Mouse (Mus musculus) cortical plate, adult 2 months (tissue): ENCODE measurements at regions not wholly inside any gene's neighbourhood (a gene's known extent, or its start where the extent isn't known, plus 50 kb on each side); places are given as distances from the start of the nearest gene placed in this dataset.

ENCODE experiments used
- H3K27ac ChIP-seq: fragments of 200-500 bp; 2 replicates; pipeline ENCODE4 v1.5.1; 2012; ENCODE audit warnings: low read length, control low read depth, inconsistent platforms; ENCODE audit not compliant: insufficient read depth
- H3K4me1 ChIP-seq: fragments of 200-500 bp; 2 replicates; pipeline ENCODE4 v1.6.1; 2011; ENCODE audit warnings: low read length; ENCODE audit not compliant: control insufficient read depth, insufficient read depth
- H3K4me3 ChIP-seq: fragments of 200-500 bp; 2 replicates; pipeline ENCODE4 v1.5.1; 2011; ENCODE audit warnings: mild to moderate bottlenecking, low read length, control low read depth; ENCODE audit not compliant: insufficient read depth
- CTCF ChIP-seq: fragments of 200-500 bp; IDR thresholded peaks from 2 replicates; pipeline ENCODE4 v1.5.1; 2011; ENCODE audit warnings: mild to moderate bottlenecking, control low read depth, low read length; ENCODE audit not compliant: insufficient read depth; ENCODE audit errors: extremely low read depth
- POLR2A ChIP-seq: fragments of 200-500 bp; IDR thresholded peaks from 2 replicates; pipeline ENCODE4 v1.6.1; 2011; ENCODE audit warnings: mild to moderate bottlenecking, low read length, control low read depth; ENCODE audit not compliant: insufficient read depth; ENCODE audit errors: extremely low read depth

DNA sequence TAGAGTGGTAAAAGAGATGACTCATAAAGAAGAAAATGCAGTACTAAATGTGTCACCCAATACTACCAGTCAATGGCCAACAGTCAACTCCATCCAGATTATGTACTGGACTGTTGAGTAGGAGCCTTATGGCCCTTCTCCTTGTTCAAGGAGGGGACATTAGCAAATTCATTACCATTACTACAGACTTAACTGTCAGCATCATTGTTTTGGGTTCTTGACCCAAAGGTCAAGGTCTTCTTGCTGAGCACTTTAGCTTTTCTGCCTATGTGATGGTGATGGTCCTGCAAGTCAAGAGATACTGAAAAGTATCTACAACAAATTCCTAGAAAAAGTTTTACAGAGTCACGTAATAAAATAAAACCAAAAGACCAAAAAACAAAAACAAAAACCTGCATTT lies 1251.4 kb downstream of the Gm37988 start:
- Histone ChIP-seq H3K4me1 (no peaks in the 10 kb centered on the region), H3K27ac (no peak overlapping the region), H3K4me3 (no peak overlapping the region)
- no peak for TF ChIP-seq CTCF
- no peak for TF ChIP-seq POLR2A

- TF ChIP-seq CTCF, result no peak
- no peak for TF ChIP-seq POLR2A
- Histone ChIP-seq H3K4me1 (no peaks in the 10 kb centered on the region), H3K27ac (no peak overlapping the region), H3K4me3 (no peak overlapping the region)
Observed at GRCm38 (mm10) chr1:6076543-6076942, 1268.9 kb downstream of the Gm37988 start.

- TF ChIP-seq POLR2A (no peak), CTCF (no peak)
Observed at GRCm38 (mm10) chr1:6081876-6082275, 1274.2 kb downstream of the Gm37988 start.

DNA sequence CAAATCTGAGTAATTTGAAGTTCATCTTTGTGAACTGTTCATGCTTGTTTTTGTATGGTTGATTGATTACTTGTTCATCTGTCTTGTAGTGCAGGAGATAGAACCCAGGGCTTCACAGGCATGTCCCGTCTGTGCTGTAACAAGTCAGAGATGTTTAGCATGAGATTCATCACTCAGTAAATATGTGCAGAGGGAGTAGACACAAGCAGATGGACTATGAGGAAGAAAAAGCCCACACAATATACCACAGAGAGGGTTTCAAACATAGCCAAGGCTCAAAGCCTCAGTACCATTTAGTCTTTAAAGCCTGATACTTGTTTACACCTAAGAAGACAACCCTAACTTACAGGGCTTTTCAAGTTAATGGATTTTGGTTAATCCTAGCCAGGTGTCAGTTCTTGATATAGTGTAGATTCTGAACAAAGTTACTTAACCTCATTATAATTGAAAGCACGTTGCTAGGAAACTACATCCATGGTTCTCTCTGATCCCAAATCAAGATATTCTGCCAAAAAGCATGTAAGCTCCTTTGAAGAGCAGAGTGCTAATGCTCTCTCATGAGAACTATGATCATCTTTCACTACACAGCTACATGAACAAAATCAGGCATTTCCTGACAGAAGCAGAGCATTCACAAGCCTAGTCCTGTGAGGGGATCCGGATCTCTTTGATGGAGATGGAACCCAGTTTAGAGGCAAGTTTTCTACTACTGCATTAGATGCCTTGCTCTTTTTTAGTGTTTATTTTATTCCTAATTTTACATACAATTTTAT lies 1286.7 kb downstream of the Gm37988 start:
- no peak overlapping the region for H3K4me3 ChIP-seq
- no peaks in the 10 kb centered on the region for H3K4me1 ChIP-seq
- no peak overlapping the region for H3K27ac ChIP-seq
- TF ChIP-seq CTCF, result no peak
- TF ChIP-seq POLR2A, result no peak

More at GRCm38 (mm10) chr1:6081876-6082275, 1274.2 kb downstream of the Gm37988 start:
- Histone ChIP-seq H3K27ac (no peak overlapping the region), H3K4me1 (no peaks in the 10 kb centered on the region), H3K4me3 (no peak overlapping the region)

DNA sequence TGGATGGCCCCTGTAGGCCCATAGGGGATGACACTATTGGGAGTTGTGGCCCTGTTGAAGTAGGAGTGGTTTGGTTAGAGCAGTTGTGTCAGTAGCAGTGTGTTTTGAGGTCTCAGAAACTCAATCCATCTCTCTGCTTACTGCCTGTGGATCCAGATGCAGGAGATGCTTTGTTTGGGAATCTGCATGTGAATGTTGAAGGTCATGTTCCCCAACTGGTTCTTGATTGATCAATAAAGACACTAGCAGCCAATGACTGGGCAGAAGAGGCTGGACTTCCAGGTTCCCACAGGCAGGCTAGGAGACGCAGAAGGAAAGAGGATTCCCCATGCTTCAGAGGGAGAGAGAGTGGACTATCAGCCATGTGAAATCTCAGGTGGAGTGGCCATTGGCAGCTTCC lies 1309.9 kb downstream of the Gm37988 start:
- H3K27ac ChIP-seq, result no peak overlapping the region
- no peaks in the 10 kb centered on the region for H3K4me1 ChIP-seq
- TF ChIP-seq CTCF, result no peak
- no peak for TF ChIP-seq POLR2A
- no peak overlapping the region for H3K4me3 ChIP-seq

- Histone ChIP-seq H3K27ac (no peak overlapping the region), H3K4me1 (no peaks in the 10 kb centered on the region), H3K4me3 (no peak overlapping the region)
- TF ChIP-seq POLR2A (no peak), CTCF (peak; percentile 65)
Observed at GRCm38 (mm10) chr1:6135066-6135465, 1327.4 kb downstream of the Gm37988 start.

DNA sequence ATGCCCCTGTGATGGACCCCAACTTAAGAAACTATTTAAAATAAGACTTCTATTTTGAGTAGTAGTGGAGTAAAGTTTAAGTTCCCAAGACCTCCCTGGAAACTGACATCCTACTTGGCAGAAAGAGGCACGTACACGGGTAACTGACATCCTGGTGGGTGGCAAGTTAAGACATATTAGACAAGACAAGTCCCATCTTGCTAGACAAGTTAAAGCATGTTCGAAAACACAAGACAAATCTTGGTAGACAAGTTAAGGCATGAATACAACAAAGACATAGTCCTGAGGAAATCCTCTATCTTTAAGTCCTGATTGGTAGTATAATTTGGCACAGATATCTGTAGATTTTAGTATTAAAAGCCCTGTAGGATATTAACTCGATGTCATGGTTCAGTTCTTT lies 1332.6 kb downstream of the Gm37988 start:
- Histone ChIP-seq H3K4me3 (no peak overlapping the region), H3K27ac (no peak overlapping the region)

GRCm38 (mm10) chr1:6142816-6143215 lies 1335.1 kb downstream of the Gm37988 start:
- no peak overlapping the region for H3K27ac ChIP-seq
- H3K4me1 ChIP-seq, result no peaks in the 10 kb centered on the region
- TF ChIP-seq CTCF, result no peak
- TF ChIP-seq POLR2A, result no peak
- H3K4me3 ChIP-seq, result no peak overlapping the region

More for the DNA sequence above, 1332.6 kb downstream of the Gm37988 start:
- no peak for TF ChIP-seq POLR2A
- TF ChIP-seq CTCF, result no peak
- H3K4me1 ChIP-seq, result no peaks in the 10 kb centered on the region

DNA sequence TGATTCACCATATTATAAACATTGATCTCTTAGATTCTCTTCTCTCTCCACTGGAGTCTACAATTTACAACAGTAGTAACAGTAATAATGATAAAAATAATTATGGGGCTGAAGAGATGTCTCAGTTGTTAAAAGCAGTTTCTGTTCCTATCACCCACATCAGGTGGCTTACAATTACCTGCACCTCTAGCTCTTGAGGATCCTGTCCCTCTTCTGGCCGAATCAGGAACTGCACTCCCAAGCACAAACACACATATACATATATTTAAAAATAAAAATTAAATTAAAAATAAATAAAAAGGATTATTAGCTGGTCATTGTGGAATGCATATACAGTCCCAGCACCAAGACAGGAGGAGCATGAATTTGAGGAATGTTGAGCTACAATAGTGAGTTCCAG lies 1336.2 kb downstream of the Gm37988 start:
- Histone ChIP-seq H3K27ac (no peak overlapping the region), H3K4me1 (no peaks in the 10 kb centered on the region), H3K4me3 (no peak overlapping the region)
- TF ChIP-seq CTCF (0 out of 2 replicates have a peak, but pooled peaks have one; percentile 14), POLR2A (no peak)

DNA sequence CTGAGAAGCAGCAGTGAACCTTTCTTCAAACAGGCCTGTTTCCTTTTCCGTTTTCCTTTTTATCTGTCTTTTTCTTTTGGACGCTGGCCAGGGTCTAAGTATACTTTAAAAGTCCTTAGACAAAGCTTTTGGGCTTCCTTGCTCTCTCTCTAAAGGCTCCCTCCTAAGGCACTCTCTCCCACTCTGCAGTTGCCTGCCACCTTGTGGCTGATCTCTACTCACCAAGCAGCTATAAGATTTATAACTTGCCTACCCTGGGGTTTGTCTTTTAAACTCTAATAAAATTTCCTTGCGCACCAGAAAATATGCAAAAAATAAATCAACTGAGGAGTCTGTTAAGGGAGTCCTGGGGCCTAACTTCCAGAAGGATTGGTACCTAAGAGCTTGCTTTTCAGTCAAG lies 1344.7 kb downstream of the Gm37988 start:
- TF ChIP-seq POLR2A (no peak), CTCF (peak; percentile 40)
- no peaks in the 10 kb centered on the region for H3K4me1 ChIP-seq
- H3K27ac ChIP-seq, result no peak overlapping the region
- no peak overlapping the region for H3K4me3 ChIP-seq
